Comparison of ENCODE assay signal across 9 mouse cellular contexts in the genomic region with DNA sequence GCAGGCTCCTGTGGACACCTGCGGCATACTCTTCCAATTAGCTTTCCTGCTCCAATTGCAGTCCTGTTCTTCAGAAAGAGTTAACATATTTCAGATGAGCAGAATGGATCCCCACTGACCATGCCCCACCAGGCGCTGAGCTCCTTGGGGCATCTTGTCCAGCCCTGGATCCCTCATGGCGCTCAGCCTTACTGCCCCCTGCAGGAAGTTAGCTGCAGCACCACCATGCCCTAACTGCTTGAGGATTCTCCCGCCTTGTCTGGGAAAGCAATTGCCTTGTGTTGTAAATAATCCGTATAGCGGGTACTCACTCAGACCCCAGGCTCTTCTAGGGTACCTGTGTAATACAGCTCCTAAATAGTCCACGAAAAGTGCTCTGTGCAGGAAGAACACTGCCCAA. TPM values are rescaled to one million over a fixed set of nuclear protein-coding genes. Genes with fewer than 3 reads are reported as not detected.
DNase-seq lines count a peak whose midpoint lies in the region; ATAC-seq and TF ChIP-seq lines count a peak whose summit lies in the region.
"Had no signal": no experiment of that assay in that cellular context is flagged by ENCODE, and none has a peak within 500 bp of the region (broad histone marks: within the 10 kb centered on the region; RNA-seq: fewer than 3 reads in every experiment).

No protein-coding gene starts in this region.

- no peak for DNase-seq in left cerebral cortex, adult 2 months (ENCODE audit: extremely low spot score in 1 of 2, low spot score in 2 of 2)
- DNase-seq in left cerebral cortex, adult 11 months (ENCODE audit: low spot score) = no peak
- DNase-seq in WW6 (ENCODE audit: low read depth, low spot score) = peak; percentile 36
- no peak for DNase-seq in frontal cortex, postnatal 36 days (ENCODE audit: low spot score in 2 of 2)
- DNase-seq: spleen, adult 18-20 months had no signal

- H3K9me3 ChIP-seq in ES-Bruce4 (replicated peaks; ENCODE audit: control insufficient read depth, insufficient read depth, low read length, poor library complexity, severe bottlenecking) = no peaks in the 10 kb centered on the region
- H3K9me3 ChIP-seq: hindbrain, embryonic 15.5 days had no signal

- no peak overlapping the region for H3K9ac ChIP-seq in ES-Bruce4 (ENCODE audit: low read depth, poor library complexity, severe bottlenecking)
- H3K9ac ChIP-seq: hindbrain, embryonic 15.5 days had no signal

- H3K4me1 ChIP-seq in ES-Bruce4 (ENCODE audit: control insufficient read depth, insufficient read depth, low read length) = no peaks in the 10 kb centered on the region
- no peaks in the 10 kb centered on the region for H3K4me1 ChIP-seq in embryonic fibroblast, embryonic 13.5 days (ENCODE audit: control insufficient read depth, insufficient read depth, low read length)
- H3K4me1 ChIP-seq: hindbrain, embryonic 15.5 days had no signal

- no peaks in the 10 kb centered on the region for H3K36me3 ChIP-seq in ES-Bruce4 (ENCODE audit: control insufficient read depth, insufficient read depth, low read length, poor library complexity, severe bottlenecking)
- H3K36me3 ChIP-seq: hindbrain, embryonic 15.5 days had no signal

- H3K27me3 ChIP-seq in ES-Bruce4 (ENCODE audit: control insufficient read depth, insufficient read depth, low read length, poor library complexity, severe bottlenecking) = no peaks in the 10 kb centered on the region
- H3K27me3 ChIP-seq: hindbrain, embryonic 15.5 days had no signal

- TF ChIP-seq EP300 in ES-Bruce4 (IDR thresholded peaks at IDR 0.05; ENCODE audit: insufficient read depth, low read depth, low read length) = no peak

- intact Hi-C loops in left cerebral cortex, adult 2 months (cut with DNase I) = no loop called here

- no peak overlapping the region for H3K27ac ChIP-seq in left cerebral cortex, adult 2 months
- H3K27ac ChIP-seq in ES-Bruce4 (ENCODE audit: insufficient read depth, low read length) = no peak overlapping the region
- H3K27ac ChIP-seq in embryonic fibroblast, embryonic 13.5 days (ENCODE audit: insufficient read depth, low read length) = no peak overlapping the region
- H3K27ac ChIP-seq: hindbrain, embryonic 15.5 days had no signal

- H3K4me3 ChIP-seq in left cerebral cortex, adult 2 months = no peak overlapping the region
- no peak overlapping the region for H3K4me3 ChIP-seq in ES-Bruce4 (ENCODE audit: low read depth, low read length)
- H3K4me3 ChIP-seq in embryonic fibroblast, embryonic 13.5 days (ENCODE audit: insufficient read depth, low read length) = no peak overlapping the region
- H3K4me3 ChIP-seq: hindbrain, embryonic 15.5 days had no signal

- no peak for TF ChIP-seq POLR2A in ES-Bruce4 (IDR thresholded peaks at IDR 0.05; ENCODE audit: insufficient read depth, low read length)
- TF ChIP-seq POLR2A in embryonic fibroblast, embryonic 13.5 days (IDR thresholded peaks at IDR 0.05; ENCODE audit: low read depth, low read length) = no peak

- ATAC-seq in activated CD4-positive, CD25-positive, alpha-beta regulatory T cell, adult 4 months = no peak

- TF ChIP-seq CTCF in left cerebral cortex, adult 2 months (IDR thresholded peaks at IDR 0.05) = peak; percentile 43
- peak; percentile 80 for TF ChIP-seq CTCF in ES-Bruce4 (IDR thresholded peaks at IDR 0.05; ENCODE audit: low read depth, low read length)
- TF ChIP-seq CTCF in embryonic fibroblast, embryonic 13.5 days (IDR thresholded peaks at IDR 0.05; ENCODE audit: borderline replicate concordance, insufficient read depth, low read length) = peak; percentile 23; the same call in 1 of the 2 replicates

RNA-seq across cellular contexts. Expression of a gene that starts 42.0 kb away (rescaled TPM):
- under 1 TPM in 1 of 2 experiments, not detected in 1; 0.21 TPM for total RNA-seq in left cerebral cortex, adult 2 months (2021)
- polyA plus RNA-seq in ES-Bruce4 (2011; ENCODE audit: insufficient read depth, insufficient read length, low read depth, missing spikeins) = not detected in 2 replicates
- not detected in 2 replicates for polyA plus RNA-seq in embryonic fibroblast, embryonic 13.5 days (2011; ENCODE audit: insufficient read length, low read depth, missing spikeins)
- not detected for polyA plus RNA-seq in activated CD4-positive, CD25-positive, alpha-beta regulatory T cell, adult 4 months (2017; shearing (Covaris generic))

Comparison
In these comparisons a context has a peak if more than half of its experiments do, and no peak if none do; other contexts are left out.
1. CTCF ChIP-seq: peak in every context shown above with its lines; median percentile 80 in ES-Bruce4; 43 in left cerebral cortex, adult 2 months; 23 in embryonic fibroblast, embryonic 13.5 days.